Mouse (Mus musculus) CH12.LX (cell line): ENCODE results near the gene Iqch. TPM values are rescaled to one million over a fixed set of nuclear protein-coding genes. Genes with fewer than 3 reads are reported as not detected.

ENCODE experiments used
- DNase-seq: peaks from one replicate; pipeline ENCODE4 v3.0.0-alpha.2; 2013; ENCODE audit errors: extremely low read depth
- H3K27ac ChIP-seq: 2 replicates; pipeline ENCODE4 v1.5.1; 2012; ENCODE audit warnings: low read depth, mild to moderate bottlenecking, control low read depth, moderate library complexity; ENCODE audit not compliant: insufficient read depth
- H3K27me3 ChIP-seq: replicated peaks from 2 replicates; pipeline ENCODE3; 2012; ENCODE audit warnings: inconsistent platforms
- H3K36me3 ChIP-seq, 2 experiments: replicated peaks in 1 of 2; 2 replicates each; pipeline versions ENCODE3 to v1.6.1; 2012; ENCODE audit warnings: inconsistent platforms in 1 of 2, low read length in 1 of 2, mild to moderate bottlenecking in 1 of 2, mixed read lengths in 1 of 2, moderate library complexity in 1 of 2; ENCODE audit not compliant: control insufficient read depth in 1 of 2, insufficient read depth in 1 of 2
- H3K4me1 ChIP-seq, 2 experiments: 2 replicates each; pipeline ENCODE4 v1.6.1; 2012; ENCODE audit warnings: inconsistent platforms in 1 of 2, moderate library complexity in 1 of 2; ENCODE audit not compliant: insufficient read depth in 2 of 2, control insufficient read depth in 1 of 2
- H3K4me2 ChIP-seq: 2 replicates; pipeline ENCODE4 v1.6.1; 2012; ENCODE audit warnings: low read depth, mild to moderate bottlenecking, control low read depth; ENCODE audit not compliant: poor library complexity, insufficient read depth, severe bottlenecking
- H3K4me3 ChIP-seq, 3 experiments: fragments of 150-350 bp in 1 of 3; sonication (generic) in 1 of 3; replicated peaks in 1 of 3; 2 replicates each; pipeline versions ENCODE3 to v1.5.1; 2011 to 2012; ENCODE audit warnings: low read depth in 2 of 3, low read length in 2 of 3, mild to moderate bottlenecking in 2 of 3, moderate library complexity in 2 of 3, control low read depth in 1 of 3, improper control_type of control experiment in 1 of 3, inconsistent platforms in 1 of 3, mixed read lengths in 1 of 3; ENCODE audit not compliant: poor library complexity in 1 of 3
- H3K79me2 ChIP-seq: replicated peaks from 2 replicates; pipeline ENCODE4 v1.6.1; 2012; ENCODE audit warnings: mild to moderate bottlenecking, moderate library complexity; ENCODE audit not compliant: control insufficient read depth, poor library complexity, insufficient read depth, severe bottlenecking; ENCODE audit errors: extremely low read depth
- H3K9ac ChIP-seq: 2 replicates; pipeline ENCODE4 v1.6.1; 2012; ENCODE audit warnings: low read depth, mild to moderate bottlenecking, control low read depth, moderate library complexity; ENCODE audit not compliant: insufficient read depth
- H3K9me3 ChIP-seq: replicated peaks from 2 replicates; pipeline ENCODE3; 2012; ENCODE audit warnings: low read length, inconsistent platforms, mixed read lengths
- CHD1 ChIP-seq: IDR thresholded peaks from 2 replicates; pipeline ENCODE4 v1.6.1; 2012; ENCODE audit warnings: low read depth, low read length, improper control_type of control experiment, inconsistent platforms
- CHD2 ChIP-seq: IDR thresholded peaks from 2 replicates; pipeline ENCODE4 v1.6.1; 2011; ENCODE audit warnings: low read length, improper control_type of control experiment
- CTCF ChIP-seq, 2 experiments: IDR thresholded peaks in 1 of 2; conservative IDR thresholded peaks in 1 of 2; 2 replicates each; pipeline ENCODE4 v1.5.1; 2011 to 2012; ENCODE audit warnings: low read depth in 2 of 2, low read length in 2 of 2, improper control_type of control experiment in 1 of 2, inconsistent platforms in 1 of 2, mild to moderate bottlenecking in 1 of 2, moderate library complexity in 1 of 2
- EP300 ChIP-seq: IDR thresholded peaks from 2 replicates; pipeline ENCODE4 v1.6.1; 2011; ENCODE audit warnings: low read length, improper control_type of control experiment
- ETS1 ChIP-seq: conservative IDR thresholded peaks from 2 replicates; pipeline ENCODE4 v1.6.1; 2012; ENCODE audit warnings: low read depth, mild to moderate bottlenecking, inconsistent platforms, low read length, improper control_type of control experiment, moderate library complexity
- GABPA ChIP-seq: IDR thresholded peaks from 2 replicates; pipeline ENCODE4 v1.6.1; 2012; ENCODE audit warnings: low read depth, low read length, improper control_type of control experiment, inconsistent platforms; ENCODE audit not compliant: insufficient replicate concordance
- HCFC1 ChIP-seq: IDR thresholded peaks from 2 replicates; pipeline ENCODE4 v1.6.1; 2012; ENCODE audit warnings: low read depth, mild to moderate bottlenecking, inconsistent platforms, low read length, improper control_type of control experiment
- IRF4 ChIP-seq: IDR thresholded peaks from 2 replicates; pipeline ENCODE4 v1.6.1; 2014; ENCODE audit warnings: low read depth, mild to moderate bottlenecking, inconsistent platforms, low read length, improper control_type of control experiment
- MAFK ChIP-seq: IDR thresholded peaks from 2 replicates; pipeline ENCODE4 v1.6.1; 2011; ENCODE audit warnings: low read length, improper control_type of control experiment; ENCODE audit not compliant: insufficient replicate concordance
- MAX ChIP-seq: IDR thresholded peaks from 2 replicates; pipeline ENCODE4 v1.6.1; 2011; ENCODE audit warnings: low read length, improper control_type of control experiment
- MAZ ChIP-seq: IDR thresholded peaks from 2 replicates; pipeline ENCODE4 v1.6.1; 2012; ENCODE audit warnings: low read depth, mild to moderate bottlenecking, inconsistent platforms, low read length, improper control_type of control experiment, moderate library complexity
- NELFE ChIP-seq: IDR thresholded peaks from 2 replicates; pipeline ENCODE4 v1.6.1; 2011; ENCODE audit warnings: low read depth, low read length, improper control_type of control experiment
- PAX5 ChIP-seq: IDR thresholded peaks from 2 replicates; pipeline ENCODE4 v1.6.1; 2012; ENCODE audit warnings: low read length, inconsistent platforms, mixed read lengths
- RAD21 ChIP-seq: IDR thresholded peaks from 2 replicates; pipeline ENCODE4 v1.6.1; 2011; ENCODE audit warnings: low read depth, mild to moderate bottlenecking, low read length, improper control_type of control experiment, moderate library complexity
- RCOR1 ChIP-seq: conservative IDR thresholded peaks from 2 replicates; pipeline ENCODE4 v1.6.1; 2012; ENCODE audit warnings: low read depth, mild to moderate bottlenecking, inconsistent platforms, low read length, improper control_type of control experiment
- SIN3A ChIP-seq: IDR thresholded peaks from 2 replicates; pipeline ENCODE4 v1.6.1; 2012; ENCODE audit warnings: low read length, improper control_type of control experiment, inconsistent platforms
- SMC3 ChIP-seq: IDR thresholded peaks from 2 replicates; pipeline ENCODE4 v1.6.1; 2011; ENCODE audit warnings: low read depth, low read length, improper control_type of control experiment
- TBP ChIP-seq: conservative IDR thresholded peaks from 2 replicates; pipeline ENCODE4 v1.6.1; 2011; ENCODE audit warnings: low read depth, low read length, improper control_type of control experiment
- UBTF ChIP-seq: IDR thresholded peaks from 2 replicates; pipeline ENCODE4 v1.6.1; 2012; ENCODE audit warnings: low read depth, mild to moderate bottlenecking, inconsistent platforms, low read length, improper control_type of control experiment, moderate library complexity
- USF2 ChIP-seq: conservative IDR thresholded peaks from 2 replicates; pipeline ENCODE4 v1.6.1; 2011; ENCODE audit warnings: low read depth, low read length, improper control_type of control experiment
- ZMIZ1 ChIP-seq: IDR thresholded peaks from 2 replicates; pipeline ENCODE4 v1.6.1; 2012; ENCODE audit warnings: low read depth, mild to moderate bottlenecking, inconsistent platforms, low read length, improper control_type of control experiment
- ZNF384 ChIP-seq: IDR thresholded peaks from 2 replicates; pipeline ENCODE4 v1.6.1; 2012; ENCODE audit warnings: low read depth, low read length, improper control_type of control experiment, inconsistent platforms
- dilution Hi-C: fragments of 300-500 bp; cut with MboI; formaldehyde crosslinking; loops from 2 replicates; pipeline ENCODE4 v1.14.3; 2020; ENCODE audit warnings: low sequenced_read_pairs; ENCODE audit not compliant: extremely low pct_unique_long_range_greater_than_20kb, extremely low pct_ligation_motif_present
- in situ Hi-C: fragments of 300-500 bp; cut with MboI; formaldehyde crosslinking; loops from 3 replicates; pipeline ENCODE4 v1.14.3; 2019; ENCODE audit warnings: low sequenced_read_pairs, low pct_ligation_motif_present, low pct_unique_long_range_greater_than_20kb, mixed read lengths
- polyA plus RNA-seq: library from polyadenylated mRNA; unstranded; fragments of >175 nt; gene quantifications from 2 replicates; pipeline ENCODE4 v1.2.1, GENCODE M21; 2012; ENCODE audit warnings: low read depth; ENCODE audit not compliant: insufficient read length
- total RNA-seq, 2 experiments: library from RNA; depleted of rRNA; stranded (reverse); fragments of 300-350 nt in 1 of 2; fragments of >200 nt in 1 of 2; gene quantifications; 2 replicates each; pipeline ENCODE4 v1.2.3; 2012 to 2014

The Iqch gene
- total and polyA plus RNA-seq, 3 experiments: 0.04 to 0.21 (median 0.15) TPM

- dilution Hi-C loops (no loop called here), in situ Hi-C loops (no loop called here)
- no peaks in the 10 kb centered on the region for H3K4me1 ChIP-seq
- no peaks in the 10 kb centered on the region for H3K9me3 ChIP-seq
- no peak for DNase-seq
- no peak overlapping the region for H3K4me3 ChIP-seq
- no peaks in the 10 kb centered on the region for H3K27me3 ChIP-seq
- no peaks in the 10 kb centered on the region for H3K36me3 ChIP-seq
- no peaks in the 10 kb centered on the region for H3K79me2 ChIP-seq
- no peak overlapping the region for H3K27ac ChIP-seq
- TF ChIP-seq CHD2 (no peak), SIN3A (no peak), MAZ (no peak), ZMIZ1 (no peak), CHD1 (no peak), SMC3 (no peak), USF2 (no peak), EP300 (no peak), TBP (no peak), MAX (no peak), GABPA (no peak), CTCF (conservative IDR thresholded peaks at IDR 0.05 in 1 of 2, IDR thresholded peaks at IDR 0.05 in 1 of 2; ENCODE audit: low read depth in 2 of 2, low read length in 2 of 2) (no peak), HCFC1 (no peak), ETS1 (no peak), MAFK (no peak), ZNF384 (no peak), NELFE (no peak), UBTF (no peak), RCOR1 (no peak), PAX5 (no peak)
- H3K4me2 ChIP-seq: no peak overlapping the region
- H3K9ac ChIP-seq: no peak overlapping the region
Measured at GRCm38 (mm10) chr9:63580046-63580445, 22.2 kb downstream of the Iqch start.

- H3K27me3 ChIP-seq: no peaks in the 10 kb centered on the region
- no peaks in the 10 kb centered on the region for H3K4me1 ChIP-seq
- no peaks in the 10 kb centered on the region for H3K79me2 ChIP-seq
- in situ Hi-C loops: no loop called here
- DNase-seq: no peak
- no peak overlapping the region for H3K4me2 ChIP-seq
- no peak overlapping the region for H3K9ac ChIP-seq
- no peaks in the 10 kb centered on the region for H3K36me3 ChIP-seq
- TF ChIP-seq RAD21 (peak; percentile 41), CHD1 (no peak), SMC3 (peak; percentile 58), CTCF (conservative IDR thresholded peaks at IDR 0.05 in 1 of 2, IDR thresholded peaks at IDR 0.05 in 1 of 2; ENCODE audit: low read depth in 2 of 2, low read length in 2 of 2) (peak in 1 of 2 experiments; percentile 57; a peak in 2 of 4 replicates), IRF4 (no peak)
- dilution Hi-C loops: no loop called here
- no peak overlapping the region for H3K4me3 ChIP-seq
- H3K9me3 ChIP-seq: no peaks in the 10 kb centered on the region
- H3K27ac ChIP-seq: no peak overlapping the region
Measured at GRCm38 (mm10) chr9:63579644-63580043, 22.6 kb downstream of the Iqch start.
